Mouse (Mus musculus): ENCODE measurements around the gene Kbtbd2. TPM values are rescaled to one million over a fixed set of nuclear protein-coding genes. Genes with fewer than 3 reads are reported as not detected.

Kbtbd2 gene
- total and polyA plus RNA-seq, 2 experiments: 5.0 to 16.1 TPM

DNA sequence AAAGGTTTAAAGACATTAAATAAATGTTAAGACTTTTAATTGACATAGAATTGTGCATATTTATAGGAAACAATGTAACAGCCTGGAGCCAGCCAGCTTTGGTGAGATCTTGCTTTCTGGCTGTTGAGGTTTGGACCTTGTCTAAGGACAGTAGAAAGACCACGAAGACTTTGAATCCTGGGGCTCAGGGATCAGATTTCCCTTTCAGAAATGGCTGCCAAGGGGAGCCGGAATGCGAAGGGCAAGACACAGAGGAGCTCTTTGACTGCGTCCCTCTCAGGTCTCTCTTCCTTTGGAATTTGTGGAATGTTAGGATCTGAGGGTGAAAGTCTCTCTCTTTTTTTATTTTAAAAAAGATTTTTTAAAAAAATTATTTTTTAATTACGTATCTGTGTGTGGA lies 37.2 kb upstream of the Kbtbd2 start:
- TF ChIP-seq POLR2A (IDR thresholded peaks at IDR 0.05; ENCODE audit: extremely low read depth, insufficient read depth, low read length) (no peak), CTCF (IDR thresholded peaks at IDR 0.05; ENCODE audit: low read depth, low read length) (no peak)
- no peak for DNase-seq (ENCODE audit: extremely low read depth, low read depth, low spot score)
- Histone ChIP-seq H3K79me2 (ENCODE audit: control insufficient read depth, insufficient read depth, low read length) (0 out of 2 replicates have a peak, but pooled peaks cover 4% of the 10 kb centered on the region), H3K4me3 (ENCODE audit: insufficient read depth, low read depth, low read length) (no peak overlapping the region), H3K27ac (replicated peaks; ENCODE audit: insufficient read depth, low read depth, low read length) (no peak overlapping the region), H3K4me1 (ENCODE audit: control insufficient read depth, insufficient read depth, low read length) (peaks cover 5% of the 10 kb centered on the region), H3K27me3 (ENCODE audit: control insufficient read depth, insufficient read depth, low read length) (no peaks in the 10 kb centered on the region), H3K36me3 (ENCODE audit: control insufficient read depth, insufficient read depth, low read length) (peaks cover 3% of the 10 kb centered on the region), H3K9ac (ENCODE audit: low read depth, low read length) (no peak overlapping the region)
- 79% methylated on average over 5 of the region's 5 CpGs for WGBS

DNA sequence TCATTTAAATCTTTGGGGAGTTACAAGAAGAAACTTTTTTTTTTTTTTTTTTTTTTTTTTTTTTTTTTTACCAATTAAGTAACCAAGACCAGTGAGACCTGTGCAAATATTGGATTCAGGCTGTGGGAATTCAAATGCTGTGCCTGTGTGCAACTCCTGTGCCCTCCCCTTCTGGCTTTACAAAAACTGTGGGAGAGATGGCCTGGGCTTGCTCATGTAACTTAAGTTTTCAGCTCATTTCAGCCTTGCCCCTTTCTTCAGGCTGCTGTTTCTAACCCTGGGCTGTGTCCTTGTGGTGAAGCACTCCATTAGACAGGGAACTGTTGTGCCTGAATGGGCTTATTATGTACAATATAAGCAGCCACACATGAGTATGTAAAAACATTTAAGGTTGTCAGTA lies 35.2 kb upstream of the Kbtbd2 start:
- peak; percentile 34 for DNase-seq (ENCODE audit: extremely low read depth, low read depth, low spot score)
- Histone ChIP-seq H3K4me3 (ENCODE audit: insufficient read depth, low read depth, low read length) (no peak overlapping the region; the same call in 1 of the 2 replicates), H3K36me3 (ENCODE audit: control insufficient read depth, insufficient read depth, low read length) (peaks cover 3% of the 10 kb centered on the region), H3K4me1 (ENCODE audit: control insufficient read depth, insufficient read depth, low read length) (peaks cover 5% of the 10 kb centered on the region), H3K9ac (ENCODE audit: low read depth, low read length) (no peak overlapping the region), H3K27me3 (ENCODE audit: control insufficient read depth, insufficient read depth, low read length) (no peaks in the 10 kb centered on the region), H3K27ac (replicated peaks; ENCODE audit: insufficient read depth, low read depth, low read length) (no peak overlapping the region), H3K79me2 (ENCODE audit: control insufficient read depth, insufficient read depth, low read length) (0 out of 2 replicates have a peak, but pooled peaks cover 4% of the 10 kb centered on the region)
- TF ChIP-seq POLR2A (IDR thresholded peaks at IDR 0.05; ENCODE audit: extremely low read depth, insufficient read depth, low read length): no peak

DNA sequence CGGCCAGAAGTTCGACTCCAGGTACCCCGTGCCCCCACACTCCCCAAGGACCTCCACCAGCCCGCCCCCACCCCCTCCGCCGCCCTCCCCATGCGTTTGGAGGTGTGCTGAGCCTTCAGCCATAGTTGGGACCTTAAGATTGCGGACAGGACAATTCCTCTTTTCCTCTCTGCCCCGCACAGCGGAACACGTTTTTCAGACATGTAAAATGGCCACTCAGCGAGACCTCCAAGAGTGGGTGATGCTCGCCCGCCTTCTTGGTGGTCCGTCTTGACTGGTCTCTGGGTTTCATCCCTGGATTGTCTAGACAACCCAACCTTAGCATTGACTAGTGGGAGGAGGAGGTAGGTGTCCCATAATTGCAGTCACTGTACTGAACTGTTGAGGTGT lies 34.8 kb upstream of the Kbtbd2 start:
- TF ChIP-seq POLR2A (IDR thresholded peaks at IDR 0.05; ENCODE audit: extremely low read depth, insufficient read depth, low read length): no peak
- TF ChIP-seq CTCF (IDR thresholded peaks at IDR 0.05; ENCODE audit: low read depth, low read length): no peak
- H3K27ac ChIP-seq (replicated peaks; ENCODE audit: insufficient read depth, low read depth, low read length): no peak overlapping the region
- no peaks in the 10 kb centered on the region for H3K27me3 ChIP-seq (ENCODE audit: control insufficient read depth, insufficient read depth, low read length)
- 0 out of 2 replicates have a peak, but pooled peaks cover 4% of the 10 kb centered on the region for H3K79me2 ChIP-seq (ENCODE audit: control insufficient read depth, insufficient read depth, low read length)
- peaks cover 5% of the 10 kb centered on the region for H3K4me1 ChIP-seq (ENCODE audit: control insufficient read depth, insufficient read depth, low read length)
- DNase-seq (ENCODE audit: extremely low read depth, low read depth, low spot score): no peak
- H3K9ac ChIP-seq (ENCODE audit: low read depth, low read length): peak overlapping the region; percentile 83
- 3% methylated on average over 12 of the region's 15 CpGs for WGBS
- H3K4me3 ChIP-seq (ENCODE audit: insufficient read depth, low read depth, low read length): peak overlapping the region; percentile 61
- H3K36me3 ChIP-seq (ENCODE audit: control insufficient read depth, insufficient read depth, low read length): peaks cover 3% of the 10 kb centered on the region

DNA sequence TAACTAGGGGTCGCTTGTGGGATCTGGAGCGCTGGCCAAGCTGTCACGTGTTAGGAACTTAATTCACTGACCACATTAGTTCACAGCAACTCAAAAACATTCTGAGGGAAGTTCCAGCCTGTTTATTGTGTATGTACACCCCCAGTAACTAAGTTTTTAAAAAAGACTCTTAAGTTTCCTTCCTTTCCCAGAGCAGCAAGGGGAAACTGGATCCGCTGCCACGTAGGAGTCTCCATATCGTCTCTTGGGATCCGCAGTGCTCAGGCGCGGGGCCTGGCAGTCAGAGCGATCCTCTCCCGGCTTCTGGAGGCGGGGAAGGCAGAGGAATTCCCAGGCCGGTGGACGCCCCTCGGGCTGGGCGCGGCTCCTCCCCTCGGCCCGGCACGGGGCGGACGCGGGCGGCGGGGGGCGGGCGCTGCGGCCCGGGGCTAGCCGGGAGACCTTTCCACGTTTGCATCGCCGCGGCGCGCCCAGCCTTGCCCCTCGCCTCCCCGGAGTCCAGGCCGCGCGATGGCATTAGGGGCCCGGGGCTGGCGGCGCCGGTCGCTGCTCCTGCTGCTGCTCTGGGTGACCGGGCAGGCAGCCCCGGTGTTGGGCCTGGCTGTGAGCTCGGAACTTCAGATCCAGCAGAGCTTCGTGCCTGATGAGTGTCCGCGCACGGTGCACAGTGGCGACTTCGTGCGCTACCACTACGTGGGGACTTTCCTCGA lies 34.2 kb upstream of the Kbtbd2 start, which contains the start of gene Fkbp9:
TSS of gene Fkbp9 (plus strand) at position 363 of the 710 bp plus-strand sequence.
- TF ChIP-seq POLR2A (IDR thresholded peaks at IDR 0.05; ENCODE audit: extremely low read depth, insufficient read depth, low read length): peak; percentile 33; the same call in 1 of the 2 replicates
- no peak for TF ChIP-seq CTCF (IDR thresholded peaks at IDR 0.05; ENCODE audit: low read depth, low read length)
- H3K4me1 ChIP-seq (ENCODE audit: control insufficient read depth, insufficient read depth, low read length): peaks cover 5% of the 10 kb centered on the region
- H3K27ac ChIP-seq (replicated peaks; ENCODE audit: insufficient read depth, low read depth, low read length): 0 out of 2 replicates have a peak within 1 kb of the TSS, but pooled peaks have one; percentile 22
- 0 out of 2 replicates have a peak, but pooled peaks cover 4% of the 10 kb centered on the region for H3K79me2 ChIP-seq (ENCODE audit: control insufficient read depth, insufficient read depth, low read length)
- WGBS: 1% methylated on average over 54 of the region's 58 CpGs
- H3K27me3 ChIP-seq (ENCODE audit: control insufficient read depth, insufficient read depth, low read length): no peaks in the 10 kb centered on the region
- DNase-seq (ENCODE audit: extremely low read depth, low read depth, low spot score): peak; percentile 61
- peak within 1 kb of the TSS; percentile 61 for H3K4me3 ChIP-seq (ENCODE audit: insufficient read depth, low read depth, low read length)
- peaks cover 3% of the 10 kb centered on the region for H3K36me3 ChIP-seq (ENCODE audit: control insufficient read depth, insufficient read depth, low read length)
- peak within 1 kb of the TSS; percentile 83 for H3K9ac ChIP-seq (ENCODE audit: low read depth, low read length)

DNA sequence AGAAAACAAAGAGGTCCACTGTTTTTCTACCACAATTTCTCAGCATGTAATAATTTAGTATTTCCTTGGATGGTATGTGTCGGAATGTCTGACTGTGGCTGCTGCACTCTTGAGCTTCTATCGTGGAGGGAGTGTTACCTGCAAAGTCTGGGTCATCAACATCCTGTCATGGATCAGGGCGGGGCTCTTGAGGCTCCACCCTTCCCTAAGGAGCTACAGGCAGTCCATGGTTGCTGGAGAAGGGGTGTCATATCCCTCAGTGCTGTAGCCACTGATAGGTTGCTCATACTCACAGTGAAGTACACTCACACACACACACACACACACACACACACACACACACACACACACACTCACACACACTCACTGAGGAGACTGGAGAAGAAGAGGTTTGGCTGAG lies 28.0 kb upstream of the Kbtbd2 start:
- no peak overlapping the region for H3K9ac ChIP-seq (ENCODE audit: low read depth, low read length)
- H3K4me3 ChIP-seq (ENCODE audit: insufficient read depth, low read depth, low read length): no peak overlapping the region
- no peaks in the 10 kb centered on the region for H3K4me1 ChIP-seq (ENCODE audit: control insufficient read depth, insufficient read depth, low read length)
- H3K79me2 ChIP-seq (ENCODE audit: control insufficient read depth, insufficient read depth, low read length): no peaks in the 10 kb centered on the region
- TF ChIP-seq POLR2A (IDR thresholded peaks at IDR 0.05; ENCODE audit: extremely low read depth, insufficient read depth, low read length): no peak
- no peaks in the 10 kb centered on the region for H3K36me3 ChIP-seq (ENCODE audit: control insufficient read depth, insufficient read depth, low read length)
- DNase-seq (ENCODE audit: extremely low read depth, low read depth, low spot score): no peak
- 60% methylated on average over 3 of the region's 3 CpGs for WGBS
- H3K27ac ChIP-seq (replicated peaks; ENCODE audit: insufficient read depth, low read depth, low read length): no peak overlapping the region
- H3K27me3 ChIP-seq (ENCODE audit: control insufficient read depth, insufficient read depth, low read length): no peaks in the 10 kb centered on the region

DNA sequence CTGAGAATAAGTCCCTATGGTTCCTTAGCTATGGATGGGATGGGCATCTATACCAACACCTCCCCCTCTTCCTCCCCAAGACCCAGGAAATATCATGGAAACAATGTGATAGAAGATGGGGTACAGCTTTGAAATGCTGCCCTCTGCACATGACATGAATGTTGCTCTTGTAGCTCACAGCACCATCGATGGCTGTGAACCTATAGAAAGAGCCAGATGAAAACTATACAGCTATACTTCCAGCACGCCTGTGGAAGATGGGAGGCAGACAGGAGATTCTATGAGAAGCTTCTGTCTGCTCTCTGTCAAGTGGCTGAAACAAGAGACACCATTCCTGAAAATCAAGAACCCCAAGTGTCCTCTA lies 21.5 kb upstream of the Kbtbd2 start:
- no peaks in the 10 kb centered on the region for H3K4me1 ChIP-seq (ENCODE audit: control insufficient read depth, insufficient read depth, low read length)
- H3K27ac ChIP-seq (replicated peaks; ENCODE audit: insufficient read depth, low read depth, low read length): no peak overlapping the region
- DNase-seq (ENCODE audit: extremely low read depth, low read depth, low spot score): no peak
- WGBS: 86% methylated on average over 2 of the region's 2 CpGs
- no peak overlapping the region for H3K9ac ChIP-seq (ENCODE audit: low read depth, low read length)
- no peaks in the 10 kb centered on the region for H3K27me3 ChIP-seq (ENCODE audit: control insufficient read depth, insufficient read depth, low read length)
- H3K79me2 ChIP-seq (ENCODE audit: control insufficient read depth, insufficient read depth, low read length): no peaks in the 10 kb centered on the region
- no peaks in the 10 kb centered on the region for H3K36me3 ChIP-seq (ENCODE audit: control insufficient read depth, insufficient read depth, low read length)
- no peak overlapping the region for H3K4me3 ChIP-seq (ENCODE audit: insufficient read depth, low read depth, low read length)
- no peak for TF ChIP-seq CTCF (IDR thresholded peaks at IDR 0.05; ENCODE audit: low read depth, low read length)
- TF ChIP-seq POLR2A (IDR thresholded peaks at IDR 0.05; ENCODE audit: extremely low read depth, insufficient read depth, low read length): no peak

Measured in liver, adult 2 months (tissue).